Mouse (Mus musculus) testis, adult 2 months (tissue): ENCODE measurements at regions not wholly inside any gene's neighbourhood (a gene's known extent, or its start where the extent isn't known, plus 50 kb on each side); places are given as distances from the start of the nearest gene placed in this dataset.

ENCODE experiments used
- CTCF ChIP-seq: fragments of 200-500 bp; IDR thresholded peaks from 2 replicates; pipeline ENCODE4 v1.5.1; 2012; ENCODE audit warnings: low read depth, mild to moderate bottlenecking, inconsistent platforms, low read length, moderate library complexity; ENCODE audit not compliant: control insufficient read depth, insufficient read depth, insufficient replicate concordance
- POLR2A ChIP-seq: fragments of 200-500 bp; IDR thresholded peaks from 2 replicates; pipeline ENCODE4 v1.6.1; 2012; ENCODE audit warnings: low read depth, mild to moderate bottlenecking, inconsistent platforms, low read length, moderate library complexity; ENCODE audit not compliant: control insufficient read depth

DNA sequence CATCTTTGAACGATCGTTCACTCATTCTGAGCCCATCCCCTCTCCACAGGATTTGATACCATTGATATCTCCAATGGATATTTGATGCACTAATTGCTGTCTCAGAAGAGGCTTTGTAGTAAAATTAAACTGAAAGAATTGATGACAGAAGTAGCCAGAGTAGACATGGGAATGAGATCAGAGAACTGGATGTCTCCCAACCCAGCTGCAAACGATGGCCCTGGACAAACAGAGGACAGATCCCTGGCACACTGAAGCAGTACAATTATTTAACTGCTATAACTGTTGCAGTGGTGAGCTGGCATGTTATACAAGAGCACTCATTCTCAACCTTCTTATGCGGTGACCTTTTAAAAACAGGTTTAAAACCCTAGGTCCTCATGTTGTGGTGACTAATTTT, 151.5 kb upstream of the Ostn start:
- TF ChIP-seq CTCF, result no peak
- no peak for TF ChIP-seq POLR2A
